Mouse (Mus musculus) embryonic facial prominence, embryonic 14.5 days (tissue): ENCODE measurements around the gene Snx3. TPM values are rescaled to one million over a fixed set of nuclear protein-coding genes. Genes with fewer than 3 reads are reported as not detected.
A peak's percentile ranks its signal among the peaks of the same experiment; 100 is the strongest.

Source experiments
- ATAC-seq: fragments of 200-750 bp; cut with Nextera tagmentation; 2 replicates; pipeline ENCODE4 v1.8.0; 2017; ENCODE audit warnings: low read depth, moderate number of reproducible peaks, moderate TSS enrichment
- DNase-seq: peaks from one replicate; pipeline ENCODE4 v3.0.0-alpha.2; 2015; ENCODE audit warnings: low spot score
- H3K27ac ChIP-seq: fragments of 300-500 bp; sonication (generic); replicated peaks from 2 replicates; pipeline ENCODE4 v1.5.1; 2014; ENCODE audit warnings: low read depth, mild to moderate bottlenecking, low read length, moderate library complexity
- H3K27me3 ChIP-seq: fragments of 300-500 bp; sonication (generic); replicated peaks from 2 replicates; pipeline ENCODE4 v1.6.1; 2014; ENCODE audit warnings: low read length; ENCODE audit not compliant: control insufficient read depth, insufficient read depth
- H3K36me3 ChIP-seq: fragments of 300-500 bp; sonication (generic); 2 replicates; pipeline ENCODE4 v1.6.1; 2014; ENCODE audit warnings: low read length, mixed read lengths; ENCODE audit not compliant: control insufficient read depth, insufficient read depth
- H3K4me1 ChIP-seq: fragments of 300-500 bp; sonication (generic); 2 replicates; pipeline ENCODE4 v1.6.1; 2014; ENCODE audit warnings: antibody characterized with exemption, low read length; ENCODE audit not compliant: control insufficient read depth, insufficient read depth
- H3K4me2 ChIP-seq: fragments of 300-500 bp; sonication (generic); 2 replicates; pipeline ENCODE4 v1.6.1; 2014; ENCODE audit warnings: low read depth, mild to moderate bottlenecking, low read length, moderate library complexity, mixed read lengths
- H3K4me3 ChIP-seq: fragments of 300-500 bp; sonication (generic); 2 replicates; pipeline ENCODE4 v1.5.1; 2014; ENCODE audit warnings: low read depth, mild to moderate bottlenecking, low read length
- H3K9ac ChIP-seq: fragments of 300-500 bp; sonication (generic); 2 replicates; pipeline ENCODE4 v1.6.1; 2014; ENCODE audit warnings: low read depth, mild to moderate bottlenecking, low read length, moderate library complexity, mixed read lengths
- H3K9me3 ChIP-seq: fragments of 300-500 bp; sonication (generic); 2 replicates; pipeline ENCODE4 v1.6.1; 2016; ENCODE audit warnings: low read length; ENCODE audit not compliant: control insufficient read depth
- WGBS: fragments of 180-500 bp; shearing (Covaris S2); extraction: QIAGEN DNeasy Blood & Tissue Kit; methylation state at CpG from one replicate; pipeline ENCODE4 v1.1.7; 2014; 5-methylcytosine and 5-hydroxymethylcytosine counted together
- polyA plus RNA-seq: library from polyadenylated mRNA; unstranded; fragments of >200 nt; fragmentation: Nextera tagmentation; extraction: Ambion mirVana; gene quantifications from 2 replicates; pipeline ENCODE4 v1.2.1, GENCODE M21; 2014

The Snx3 gene
- polyA plus RNA-seq, 1 experiment from 2014 or later = 326 TPM

- peak overlapping the region; percentile 40; the same call in 1 of the 2 replicates for H3K9ac ChIP-seq
- peaks cover 5% of the 10 kb centered on the region; the same call in 1 of the 2 replicates for H3K4me1 ChIP-seq
- no peaks in the 10 kb centered on the region for H3K9me3 ChIP-seq
- no peaks in the 10 kb centered on the region for H3K36me3 ChIP-seq
- peaks cover 98% of the 10 kb centered on the region for H3K27me3 ChIP-seq
- DNase-seq (no peak), ATAC-seq (no peak)
- no peak overlapping the region for H3K27ac ChIP-seq
- WGBS = under 1% methylated on average over 33 of the region's 37 CpGs
- peak overlapping the region; percentile 43 for H3K4me2 ChIP-seq
- H3K4me3 ChIP-seq = peak overlapping the region; percentile 29
Observed at GRCm38 (mm10) chr10:42584436-42584983, 82.7 kb downstream of the Snx3 start.

Other genes starting within 250 kb of the Snx3 start
- 10.4 and 12.3 TPM in 2 replicates for gene Foxo3, start 225.3 kb upstream of the Snx3 start, polyA plus RNA-seq
- 6.7 and 6.8 TPM in 2 replicates for gene Afg1l, start 23.5 kb upstream of the Snx3 start, polyA plus RNA-seq
- gene Nr2e1, start 81.6 kb downstream of the Snx3 start, polyA plus RNA-seq = 1.4 and 1.8 TPM in 2 replicates
- gene Ostm1, start 81.8 kb downstream of the Snx3 start, polyA plus RNA-seq = 13.0 and 13.8 TPM in 2 replicates